Mouse (Mus musculus): ENCODE data around the gene Orc3. TPM values are rescaled to one million over a fixed set of nuclear protein-coding genes. Genes with fewer than 3 reads are reported as not detected.
"Not testable (repeated sequence)": the region's sequence is repeated elsewhere in the genome, so short reads cannot be mapped to it uniquely, and the experiment has no call there.

Orc3 gene
- polyA plus RNA-seq, 1 experiment from 2014 or later, result 95.3 TPM

DNA sequence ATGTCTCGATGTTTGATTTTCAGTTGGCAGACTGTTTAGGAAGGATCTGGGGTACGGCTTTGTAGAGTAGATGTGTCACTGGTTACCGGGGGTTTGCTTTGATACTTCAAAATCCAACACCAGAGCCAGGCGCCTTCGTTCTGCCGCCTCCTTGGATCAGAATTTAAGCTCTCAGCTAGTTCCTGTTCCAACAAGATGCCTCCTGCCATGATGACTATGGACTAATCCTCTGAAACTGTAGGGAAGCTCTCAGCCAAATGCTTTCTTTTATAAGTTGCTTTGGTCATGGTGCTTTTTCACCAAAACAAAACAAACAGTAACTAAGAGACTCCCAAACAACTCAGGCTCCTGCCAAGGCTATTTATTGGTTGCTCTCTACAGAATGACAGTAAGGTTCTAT lies 11.6 kb downstream of the Orc3 start:
- H3K9me3 ChIP-seq (ENCODE audit: control insufficient read depth, low read length), result no peaks in the 10 kb centered on the region
- no peak overlapping the region for H3K9ac ChIP-seq
- no peak overlapping the region for H3K4me3 ChIP-seq (replicated peaks; ENCODE audit: low read length)
- DNase-seq (ENCODE audit: low spot score) (no peak), ATAC-seq (ENCODE audit: low FRiP score) (no peak)
- H3K27me3 ChIP-seq (ENCODE audit: control insufficient read depth, insufficient read depth, low read length), result no peaks in the 10 kb centered on the region
- no peaks in the 10 kb centered on the region for H3K4me1 ChIP-seq (replicated peaks; ENCODE audit: control insufficient read depth, insufficient read depth, low read length)
- 86% methylated on average over 6 of the region's 6 CpGs for WGBS
- H3K4me2 ChIP-seq (replicated peaks), result no peak overlapping the region
- H3K36me3 ChIP-seq (replicated peaks; ENCODE audit: control insufficient read depth, insufficient read depth), result peaks cover 67% of the 10 kb centered on the region
- no peak overlapping the region for H3K27ac ChIP-seq

DNA sequence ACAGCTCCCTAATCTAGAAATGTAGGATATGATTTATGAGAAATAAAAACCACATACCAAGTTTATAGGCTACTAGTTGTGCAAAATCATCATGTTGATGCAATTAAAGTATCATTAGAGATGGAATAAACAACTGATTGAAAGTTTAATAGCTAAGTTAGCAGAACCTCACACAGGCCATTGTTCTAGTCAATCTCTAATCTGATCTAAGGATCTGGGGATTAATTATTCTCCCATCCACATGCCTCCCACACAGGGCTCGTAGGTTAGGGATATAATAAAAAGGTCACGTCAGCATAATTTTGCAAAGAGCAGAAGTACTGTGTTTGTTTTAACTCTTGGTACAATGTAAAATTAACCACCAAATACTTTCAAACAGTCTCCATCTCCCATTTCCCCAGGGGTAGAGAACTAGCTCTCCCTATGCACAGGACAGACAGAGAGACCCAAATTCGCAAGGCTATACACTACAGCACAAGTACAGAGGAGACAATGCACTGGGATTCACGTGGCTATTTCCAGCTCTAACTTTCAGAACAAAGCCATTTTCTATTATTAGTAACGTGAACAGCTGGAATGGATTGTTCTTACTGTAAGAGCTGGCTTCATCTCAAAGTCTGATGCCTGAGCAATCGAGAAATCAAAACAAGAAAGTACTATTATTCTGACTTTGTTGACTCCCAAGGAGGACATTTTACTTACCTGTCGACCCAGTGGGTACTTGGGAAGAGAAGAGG lies 29.7 kb downstream of the Orc3 start:
- Histone ChIP-seq H3K27ac (no peak overlapping the region), H3K27me3 (ENCODE audit: control insufficient read depth, insufficient read depth, low read length) (no peaks in the 10 kb centered on the region), H3K36me3 (replicated peaks; ENCODE audit: control insufficient read depth, insufficient read depth) (peaks cover 56% of the 10 kb centered on the region), H3K4me1 (replicated peaks; ENCODE audit: control insufficient read depth, insufficient read depth, low read length) (no peaks in the 10 kb centered on the region), H3K4me2 (replicated peaks) (no peak overlapping the region), H3K9ac (no peak overlapping the region), H3K4me3 (replicated peaks; ENCODE audit: low read length) (no peak overlapping the region), H3K9me3 (ENCODE audit: control insufficient read depth, low read length) (no peaks in the 10 kb centered on the region)
- ATAC-seq (ENCODE audit: low FRiP score) (no peak), DNase-seq (ENCODE audit: low spot score) (no peak)
- WGBS, result 88% methylated on average over 7 of the region's 7 CpGs

DNA sequence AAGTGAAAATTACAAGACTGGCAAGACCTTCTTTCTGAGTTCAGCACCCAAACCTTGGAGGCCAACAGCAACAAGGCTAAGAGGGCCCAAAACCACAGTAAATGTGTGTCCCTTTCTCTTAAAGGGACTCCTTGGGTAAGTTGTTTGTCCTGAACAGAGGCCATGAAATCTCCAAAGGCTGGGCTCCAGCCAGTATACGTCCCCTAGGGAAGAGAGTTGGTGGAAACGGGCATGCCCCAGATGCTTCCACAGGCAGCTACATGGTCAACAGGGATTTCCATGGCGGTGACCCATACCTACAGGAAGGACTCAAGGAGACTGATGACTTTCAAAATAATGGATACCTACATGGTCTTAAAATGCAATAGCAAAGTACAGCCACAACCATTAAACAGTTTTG lies 31.3 kb downstream of the Orc3 start:
- ATAC-seq (ENCODE audit: low FRiP score), result no peak
- WGBS, result 91% methylated on average over 3 of the region's 3 CpGs
- H3K4me2 ChIP-seq (replicated peaks), result no peak overlapping the region
- no peaks in the 10 kb centered on the region for H3K9me3 ChIP-seq (ENCODE audit: control insufficient read depth, low read length)
- H3K4me1 ChIP-seq (replicated peaks; ENCODE audit: control insufficient read depth, insufficient read depth, low read length), result no peaks in the 10 kb centered on the region
- H3K36me3 ChIP-seq (replicated peaks; ENCODE audit: control insufficient read depth, insufficient read depth), result peaks cover 66% of the 10 kb centered on the region
- H3K27ac ChIP-seq, result no peak overlapping the region
- H3K27me3 ChIP-seq (ENCODE audit: control insufficient read depth, insufficient read depth, low read length), result no peaks in the 10 kb centered on the region
- no peak overlapping the region for H3K4me3 ChIP-seq (replicated peaks; ENCODE audit: low read length)
- H3K9ac ChIP-seq, result no peak overlapping the region
- DNase-seq (ENCODE audit: low spot score), result no peak

DNA sequence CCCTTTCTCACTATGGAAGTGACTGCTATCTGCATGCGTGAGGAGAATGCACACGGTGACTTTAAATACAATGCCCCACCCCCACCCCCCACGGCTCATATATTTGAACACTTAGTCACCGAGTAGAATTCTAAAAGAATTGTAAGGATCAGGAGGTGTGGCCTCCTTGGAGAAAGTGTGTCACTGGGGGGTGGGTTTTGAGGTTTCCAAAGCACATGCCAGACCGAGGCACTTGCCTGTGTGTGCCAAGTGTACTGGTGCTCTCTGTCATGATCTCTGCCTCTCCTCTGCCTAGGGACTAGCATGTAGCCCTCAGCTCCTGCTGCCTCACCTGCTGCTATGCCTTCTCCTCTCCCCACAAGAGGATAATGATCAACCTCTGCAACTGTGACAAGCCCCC lies 32.3 kb downstream of the Orc3 start:
- 59% methylated on average over 5 of the region's 5 CpGs for WGBS

DNA sequence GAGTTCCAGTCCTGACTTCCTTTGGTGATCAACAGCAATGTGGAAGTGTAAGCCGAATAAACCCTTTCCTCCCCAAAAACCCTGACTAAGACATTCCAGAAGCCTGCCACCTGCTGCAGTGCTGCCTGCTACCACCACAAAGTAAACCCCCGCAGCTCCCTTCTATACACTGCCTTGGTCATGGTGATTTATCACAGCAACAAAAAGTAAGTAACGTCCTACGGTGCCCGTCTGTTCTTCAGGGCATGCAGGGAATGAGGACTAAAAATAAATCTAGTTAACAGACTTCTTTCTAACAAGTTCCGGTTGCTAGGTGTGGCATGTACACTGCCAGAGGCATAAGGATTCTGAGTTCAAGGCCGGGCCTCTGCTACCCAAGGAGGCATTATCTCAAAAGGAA lies 32.8 kb downstream of the Orc3 start:
- peaks cover 79% of the 10 kb centered on the region for H3K36me3 ChIP-seq (replicated peaks; ENCODE audit: control insufficient read depth, insufficient read depth)
- WGBS, result 50% methylated on average over 7 of the region's 7 CpGs
- no peak for DNase-seq (ENCODE audit: low spot score)

More for the DNA sequence above, 32.3 kb downstream of the Orc3 start:
- Histone ChIP-seq H3K27ac (no peak overlapping the region), H3K4me2 (replicated peaks) (no peak overlapping the region), H3K4me3 (replicated peaks; ENCODE audit: low read length) (no peak overlapping the region), H3K36me3 (replicated peaks; ENCODE audit: control insufficient read depth, insufficient read depth) (peaks cover 74% of the 10 kb centered on the region), H3K4me1 (replicated peaks; ENCODE audit: control insufficient read depth, insufficient read depth, low read length) (no peaks in the 10 kb centered on the region), H3K27me3 (ENCODE audit: control insufficient read depth, insufficient read depth, low read length) (no peaks in the 10 kb centered on the region), H3K9ac (no peak overlapping the region), H3K9me3 (ENCODE audit: control insufficient read depth, low read length) (no peaks in the 10 kb centered on the region)
- ATAC-seq (ENCODE audit: low FRiP score) (no peak), DNase-seq (ENCODE audit: low spot score) (no peak)

DNA sequence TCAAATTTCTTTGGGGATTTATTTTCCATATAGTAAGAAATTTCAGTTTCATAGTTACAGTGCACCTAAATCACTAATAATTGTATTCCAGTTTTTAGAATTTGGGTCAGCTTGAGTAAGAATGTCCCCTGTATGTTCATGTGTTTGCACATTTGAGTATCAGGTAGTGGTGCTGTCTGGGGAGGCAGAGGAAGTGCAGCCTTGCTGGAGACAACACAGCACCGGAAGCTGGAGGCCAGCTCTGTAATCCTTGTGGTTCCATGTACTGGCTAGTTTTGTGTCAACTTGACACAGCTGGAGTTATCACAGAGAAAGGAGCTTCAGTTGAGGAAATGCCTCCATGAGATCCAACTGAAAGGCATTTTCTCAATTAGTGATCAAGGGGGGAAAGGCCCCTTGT lies 33.3 kb downstream of the Orc3 start:
- ATAC-seq (ENCODE audit: low FRiP score); DNase-seq (ENCODE audit: low spot score); H3K9ac ChIP-seq; H3K4me3 ChIP-seq (replicated peaks; ENCODE audit: low read length); H3K9me3 ChIP-seq (ENCODE audit: control insufficient read depth, low read length); H3K4me1 ChIP-seq (replicated peaks; ENCODE audit: control insufficient read depth, insufficient read depth, low read length); H3K27me3 ChIP-seq (ENCODE audit: control insufficient read depth, insufficient read depth, low read length); H3K4me2 ChIP-seq (replicated peaks); H3K27ac ChIP-seq: not testable (repeated sequence)
- peaks cover 84% of the 10 kb centered on the region for H3K36me3 ChIP-seq (replicated peaks; ENCODE audit: control insufficient read depth, insufficient read depth)
- 73% methylated on average over 1 of the region's 1 CpGs for WGBS

More for the DNA sequence above, 32.8 kb downstream of the Orc3 start:
- Histone ChIP-seq H3K4me2 (replicated peaks) (no peak overlapping the region), H3K9ac (no peak overlapping the region), H3K4me3 (replicated peaks; ENCODE audit: low read length) (no peak overlapping the region), H3K27me3 (ENCODE audit: control insufficient read depth, insufficient read depth, low read length) (no peaks in the 10 kb centered on the region), H3K4me1 (replicated peaks; ENCODE audit: control insufficient read depth, insufficient read depth, low read length) (no peaks in the 10 kb centered on the region), H3K27ac (no peak overlapping the region), H3K9me3 (ENCODE audit: control insufficient read depth, low read length) (no peaks in the 10 kb centered on the region)
- no peak for ATAC-seq (ENCODE audit: low FRiP score)

DNA sequence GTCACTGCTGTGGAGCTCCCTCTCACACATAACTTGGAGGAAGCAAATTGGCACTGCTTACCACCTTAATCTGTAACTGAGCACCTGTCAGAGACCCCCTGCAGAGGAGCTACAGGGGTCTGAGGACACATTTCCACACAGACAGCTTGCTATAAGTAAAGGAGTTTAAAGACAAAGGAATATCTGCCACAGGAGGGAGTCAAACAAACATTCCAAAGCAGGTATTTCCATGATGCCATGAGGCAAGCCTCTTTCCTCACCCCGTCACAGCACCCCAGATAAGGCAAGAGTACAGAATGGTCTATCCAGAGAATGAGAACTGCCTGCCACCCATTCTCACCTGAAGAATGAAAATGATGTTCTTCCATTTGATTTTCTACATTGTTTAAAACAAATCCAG lies 35.5 kb downstream of the Orc3 start:
- ATAC-seq (ENCODE audit: low FRiP score), result no peak

DNA sequence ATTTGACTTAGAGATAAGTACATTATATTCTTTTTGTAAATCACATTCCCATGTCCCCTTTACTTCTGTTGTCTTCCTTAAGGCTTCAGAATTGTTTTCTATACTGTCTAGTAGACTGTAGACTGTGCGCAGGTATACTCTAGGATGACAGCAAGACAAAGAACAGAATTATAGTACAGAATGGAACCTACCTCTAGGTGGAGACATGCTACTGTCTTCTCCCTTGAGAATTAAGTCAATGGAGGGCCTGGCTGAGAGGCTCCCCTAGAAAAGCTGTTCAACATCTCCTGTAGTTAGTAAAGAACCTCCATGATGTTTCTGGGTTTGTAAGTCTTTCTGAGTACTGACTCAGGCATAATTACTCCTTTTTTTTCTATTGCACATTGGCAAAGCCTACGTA lies 37.7 kb downstream of the Orc3 start:
- no peak overlapping the region for H3K4me2 ChIP-seq (replicated peaks)
- no peaks in the 10 kb centered on the region for H3K9me3 ChIP-seq (ENCODE audit: control insufficient read depth, low read length)
- H3K4me3 ChIP-seq (replicated peaks; ENCODE audit: low read length), result no peak overlapping the region
- no peak overlapping the region for H3K9ac ChIP-seq
- DNase-seq (ENCODE audit: low spot score), result no peak
- H3K4me1 ChIP-seq (replicated peaks; ENCODE audit: control insufficient read depth, insufficient read depth, low read length), result no peaks in the 10 kb centered on the region
- H3K27me3 ChIP-seq (ENCODE audit: control insufficient read depth, insufficient read depth, low read length), result no peaks in the 10 kb centered on the region
- no peak overlapping the region for H3K27ac ChIP-seq
- H3K36me3 ChIP-seq (replicated peaks; ENCODE audit: control insufficient read depth, insufficient read depth), result peaks cover 94% of the 10 kb centered on the region
- no peak for ATAC-seq (ENCODE audit: low FRiP score)
- WGBS, result 97% methylated on average over 2 of the region's 2 CpGs

More for the DNA sequence above, 35.5 kb downstream of the Orc3 start:
- H3K4me2 ChIP-seq (replicated peaks), result no peak overlapping the region
- DNase-seq (ENCODE audit: low spot score), result no peak
- H3K4me1 ChIP-seq (replicated peaks; ENCODE audit: control insufficient read depth, insufficient read depth, low read length), result no peaks in the 10 kb centered on the region
- WGBS, result 80% methylated on average over 1 of the region's 1 CpGs
- H3K9ac ChIP-seq, result no peak overlapping the region
- H3K9me3 ChIP-seq (ENCODE audit: control insufficient read depth, low read length), result no peaks in the 10 kb centered on the region
- H3K27ac ChIP-seq, result no peak overlapping the region
- no peaks in the 10 kb centered on the region for H3K27me3 ChIP-seq (ENCODE audit: control insufficient read depth, insufficient read depth, low read length)
- peaks cover 94% of the 10 kb centered on the region for H3K36me3 ChIP-seq (replicated peaks; ENCODE audit: control insufficient read depth, insufficient read depth)
- H3K4me3 ChIP-seq (replicated peaks; ENCODE audit: low read length), result no peak overlapping the region

DNA sequence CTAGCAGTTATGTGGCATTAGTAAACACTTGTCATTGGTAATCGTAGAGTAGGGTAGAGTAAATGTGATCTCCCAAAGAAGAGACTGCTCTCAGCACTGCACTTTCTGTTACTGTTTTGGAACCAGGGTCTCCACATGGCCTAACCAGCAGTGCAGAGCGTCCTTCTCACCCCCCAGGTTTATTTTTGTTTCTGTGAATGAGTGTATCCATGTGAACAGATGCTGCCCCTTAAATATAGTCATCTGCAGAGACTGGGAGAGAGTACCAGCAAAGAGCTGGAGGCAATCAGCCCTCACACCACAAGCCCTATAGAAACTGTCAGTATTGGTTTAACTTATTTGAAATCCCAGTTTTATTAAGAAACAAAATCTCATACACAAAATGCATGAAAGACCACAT lies 41.9 kb downstream of the Orc3 start:
- peaks cover 99% of the 10 kb centered on the region for H3K36me3 ChIP-seq (replicated peaks; ENCODE audit: control insufficient read depth, insufficient read depth)
- DNase-seq (ENCODE audit: low spot score) (no peak), ATAC-seq (ENCODE audit: low FRiP score) (no peak)
- no peak overlapping the region for H3K27ac ChIP-seq
- H3K9ac ChIP-seq, result no peak overlapping the region
- no peaks in the 10 kb centered on the region for H3K27me3 ChIP-seq (ENCODE audit: control insufficient read depth, insufficient read depth, low read length)
- no peak overlapping the region for H3K4me2 ChIP-seq (replicated peaks)
- no peaks in the 10 kb centered on the region for H3K9me3 ChIP-seq (ENCODE audit: control insufficient read depth, low read length)
- no peak overlapping the region for H3K4me3 ChIP-seq (replicated peaks; ENCODE audit: low read length)
- WGBS, result 81% methylated on average over 2 of the region's 2 CpGs
- no peaks in the 10 kb centered on the region for H3K4me1 ChIP-seq (replicated peaks; ENCODE audit: control insufficient read depth, insufficient read depth, low read length)

DNA sequence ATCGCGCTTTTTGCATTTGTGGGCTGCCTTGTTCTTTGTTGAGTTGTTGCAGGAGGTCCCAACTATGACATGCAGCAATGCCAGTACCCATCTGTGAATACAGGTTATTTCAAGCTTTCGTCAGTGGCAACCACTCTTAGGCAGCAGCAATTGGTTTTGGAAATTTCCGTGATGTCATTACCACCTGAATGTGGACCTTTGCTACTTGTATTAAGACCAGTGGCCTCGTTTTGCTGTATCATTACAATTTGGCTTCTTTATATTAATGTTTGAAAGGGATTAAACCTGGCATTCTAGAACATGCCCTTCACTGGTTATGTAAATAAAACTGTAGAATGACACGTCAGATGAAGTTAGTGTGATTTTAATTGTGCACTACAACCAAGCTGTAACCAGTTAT lies 48.5 kb downstream of the Orc3 start:
- H3K36me3 ChIP-seq (replicated peaks; ENCODE audit: control insufficient read depth, insufficient read depth), result peaks cover 81% of the 10 kb centered on the region
- no peaks in the 10 kb centered on the region for H3K9me3 ChIP-seq (ENCODE audit: control insufficient read depth, low read length)
- no peaks in the 10 kb centered on the region for H3K4me1 ChIP-seq (replicated peaks; ENCODE audit: control insufficient read depth, insufficient read depth, low read length)
- no peak overlapping the region for H3K4me3 ChIP-seq (replicated peaks; ENCODE audit: low read length)
- H3K4me2 ChIP-seq (replicated peaks), result no peak overlapping the region
- DNase-seq (ENCODE audit: low spot score) (no peak), ATAC-seq (ENCODE audit: low FRiP score) (no peak)
- no peak overlapping the region for H3K9ac ChIP-seq
- no peak overlapping the region for H3K27ac ChIP-seq
- no peaks in the 10 kb centered on the region for H3K27me3 ChIP-seq (ENCODE audit: control insufficient read depth, insufficient read depth, low read length)
- 95% methylated on average over 6 of the region's 6 CpGs for WGBS

Data from hindbrain, embryonic 14.5 days (tissue).